Mouse (Mus musculus) lung, adult 2 months (tissue): ENCODE data around the gene Plxdc1.

Experiments
- CTCF ChIP-seq: fragments of 200-500 bp; IDR thresholded peaks from 2 replicates; pipeline ENCODE4 v1.5.1; 2011; ENCODE audit warnings: mild to moderate bottlenecking, low read length, control low read depth; ENCODE audit not compliant: insufficient read depth
- POLR2A ChIP-seq: fragments of 200-500 bp; IDR thresholded peaks from 2 replicates; pipeline ENCODE4 v1.6.1; 2011; ENCODE audit warnings: low read depth, mild to moderate bottlenecking, control low read depth, low read length, borderline replicate concordance; ENCODE audit errors: extremely low read depth

- TF ChIP-seq CTCF: no peak
- TF ChIP-seq POLR2A: no peak
These were observed 52.7 kb downstream of the Plxdc1 start for GRCm38 (mm10) chr11:97933553-97933952.
